Mouse (Mus musculus) liver, embryonic 16.5 days (tissue): ENCODE results near the gene Ranbp3. TPM values are rescaled to one million over a fixed set of nuclear protein-coding genes. Genes with fewer than 3 reads are reported as not detected.
A peak's percentile ranks its signal among the peaks of the same experiment; 100 is the strongest.

Experiments used
- ATAC-seq: fragments of 200-750 bp; cut with Nextera tagmentation; 2 replicates; pipeline ENCODE4 v1.8.0; 2017; ENCODE audit warnings: low read depth, mild to moderate bottlenecking, moderate number of reproducible peaks, moderate library complexity
- H3K27ac ChIP-seq: fragments of 300-500 bp; sonication (generic); 2 replicates; pipeline ENCODE4 v1.5.1; 2014; ENCODE audit warnings: mild to moderate bottlenecking, low read length
- H3K27me3 ChIP-seq: fragments of 300-500 bp; sonication (generic); 2 replicates; pipeline ENCODE4 v1.6.1; 2014; ENCODE audit warnings: low read depth, low read length, mixed read lengths; ENCODE audit not compliant: control insufficient read depth, insufficient read depth
- H3K36me3 ChIP-seq: fragments of 300-500 bp; sonication (generic); 2 replicates; pipeline ENCODE4 v1.6.1; 2014; ENCODE audit warnings: mild to moderate bottlenecking; ENCODE audit not compliant: control insufficient read depth, insufficient read depth
- H3K4me1 ChIP-seq: fragments of 300-500 bp; sonication (generic); 2 replicates; pipeline ENCODE4 v1.6.1; 2014; ENCODE audit warnings: low read depth, low read length, mixed read lengths; ENCODE audit not compliant: control insufficient read depth
- H3K4me2 ChIP-seq: fragments of 300-500 bp; sonication (generic); 2 replicates; pipeline ENCODE4 v1.6.1; 2014; ENCODE audit warnings: low read depth, low read length, mixed read lengths
- H3K4me3 ChIP-seq: fragments of 300-500 bp; sonication (generic); 2 replicates; pipeline ENCODE4 v1.5.1; 2014; ENCODE audit warnings: low read depth, mild to moderate bottlenecking, low read length
- H3K9ac ChIP-seq: fragments of 300-500 bp; sonication (generic); 2 replicates; pipeline ENCODE4 v1.6.1; 2014; ENCODE audit warnings: low read depth, low read length
- H3K9me3 ChIP-seq: fragments of 300-500 bp; sonication (generic); replicated peaks from 2 replicates; pipeline ENCODE4 v1.6.1; 2016; ENCODE audit warnings: low read length; ENCODE audit not compliant: control insufficient read depth
- WGBS: fragments of 180-500 bp; shearing (Covaris S2); extraction: QIAGEN DNeasy Blood & Tissue Kit; methylation state at CpG from one replicate; pipeline ENCODE4 v1.1.7; 2014; ENCODE audit not compliant: insufficient replicate concordance; 5-methylcytosine and 5-hydroxymethylcytosine counted together
- polyA plus RNA-seq: library from polyadenylated mRNA; unstranded; fragments of >200 nt; fragmentation: Nextera tagmentation; extraction: Ambion mirVana; gene quantifications from 2 replicates; pipeline ENCODE4 v1.2.1, GENCODE M21; 2015

Gene Ranbp3
- polyA plus RNA-seq, 1 experiment from 2014 or later, result 35.9 TPM

GRCm38 (mm10) chr17:56686801-56687200 is 13.7 kb downstream of the Ranbp3 start:
- Histone ChIP-seq H3K9ac (no peak overlapping the region), H3K36me3 (peaks cover 21% of the 10 kb centered on the region), H3K27ac (no peak overlapping the region), H3K4me2 (no peak overlapping the region), H3K4me1 (peaks cover 42% of the 10 kb centered on the region), H3K4me3 (no peak overlapping the region), H3K9me3 (no peaks in the 10 kb centered on the region), H3K27me3 (no peaks in the 10 kb centered on the region)
- ATAC-seq, result no peak
- 80% methylated on average over 4 of the region's 4 CpGs for WGBS

- peak; percentile 92 for ATAC-seq
- Histone ChIP-seq H3K27ac (peak overlapping the region; percentile 86), H3K9ac (peak overlapping the region; percentile 36), H3K4me2 (peak overlapping the region; percentile 44), H3K27me3 (no peaks in the 10 kb centered on the region), H3K4me3 (no peak overlapping the region), H3K9me3 (no peaks in the 10 kb centered on the region), H3K36me3 (peaks cover 22% of the 10 kb centered on the region), H3K4me1 (peaks cover 30% of the 10 kb centered on the region)
These were observed 15.0 kb downstream of the Ranbp3 start for GRCm38 (mm10) chr17:56688045-56688444.

- ATAC-seq, result no peak
- H3K4me1 ChIP-seq, result peaks cover 25% of the 10 kb centered on the region
- H3K27me3 ChIP-seq, result no peaks in the 10 kb centered on the region
- no peak overlapping the region for H3K4me3 ChIP-seq
- peak overlapping the region; percentile 86 for H3K27ac ChIP-seq
- peak overlapping the region; percentile 44 for H3K4me2 ChIP-seq
- peaks cover 26% of the 10 kb centered on the region for H3K36me3 ChIP-seq
- whole genome bisulfite sequencing, result 61% methylated on average over 2 of the region's 2 CpGs
- no peak overlapping the region for H3K9ac ChIP-seq
- no peaks in the 10 kb centered on the region for H3K9me3 ChIP-seq
These were observed 15.6 kb downstream of the Ranbp3 start for GRCm38 (mm10) chr17:56688689-56689088.

GRCm38 (mm10) chr17:56693395-56693794 is 20.3 kb downstream of the Ranbp3 start:
- H3K27ac ChIP-seq, result no peak overlapping the region
- H3K4me3 ChIP-seq, result no peak overlapping the region
- 79% methylated on average over 1 of the region's 1 CpGs for WGBS
- no peaks in the 10 kb centered on the region for H3K27me3 ChIP-seq
- no peaks in the 10 kb centered on the region for H3K9me3 ChIP-seq
- peaks cover 4% of the 10 kb centered on the region for H3K4me1 ChIP-seq
- H3K9ac ChIP-seq, result no peak overlapping the region
- no peak for ATAC-seq
- H3K36me3 ChIP-seq, result peaks cover 34% of the 10 kb centered on the region
- no peak overlapping the region for H3K4me2 ChIP-seq

GRCm38 (mm10) chr17:56693851-56694310 is 20.8 kb downstream of the Ranbp3 start:
- H3K4me3 ChIP-seq, result no peak overlapping the region
- no peak overlapping the region for H3K9ac ChIP-seq
- H3K27ac ChIP-seq, result no peak overlapping the region
- no peaks in the 10 kb centered on the region for H3K27me3 ChIP-seq
- WGBS, result 77% methylated on average over 6 of the region's 6 CpGs
- H3K9me3 ChIP-seq, result no peaks in the 10 kb centered on the region
- ATAC-seq, result no peak
- H3K4me1 ChIP-seq, result no peaks in the 10 kb centered on the region; the same call in 1 of the 2 replicates
- peaks cover 37% of the 10 kb centered on the region for H3K36me3 ChIP-seq
- H3K4me2 ChIP-seq, result no peak overlapping the region

- Histone ChIP-seq H3K9ac (no peak overlapping the region), H3K4me3 (no peak overlapping the region), H3K9me3 (no peaks in the 10 kb centered on the region), H3K4me2 (no peak overlapping the region), H3K36me3 (peaks cover 82% of the 10 kb centered on the region), H3K27ac (no peak overlapping the region), H3K4me1 (no peaks in the 10 kb centered on the region), H3K27me3 (no peaks in the 10 kb centered on the region)
- ATAC-seq, result no peak
- WGBS, result 81% methylated on average over 2 of the region's 2 CpGs
These were observed 27.4 kb downstream of the Ranbp3 start for GRCm38 (mm10) chr17:56700451-56700850.

- H3K27me3 ChIP-seq, result no peaks in the 10 kb centered on the region
- WGBS, result 74% methylated on average over 4 of the region's 4 CpGs
- no peak overlapping the region for H3K4me2 ChIP-seq
- H3K9me3 ChIP-seq, result no peaks in the 10 kb centered on the region
- peaks cover 90% of the 10 kb centered on the region for H3K36me3 ChIP-seq
- H3K4me3 ChIP-seq, result no peak overlapping the region
- H3K27ac ChIP-seq, result no peak overlapping the region
- no peak for ATAC-seq
- H3K9ac ChIP-seq, result no peak overlapping the region
- no peaks in the 10 kb centered on the region for H3K4me1 ChIP-seq
These were observed 29.9 kb downstream of the Ranbp3 start for GRCm38 (mm10) chr17:56703038-56703437.

GRCm38 (mm10) chr17:56706515-56706914 is 33.4 kb downstream of the Ranbp3 start:
- Histone ChIP-seq H3K27me3 (no peaks in the 10 kb centered on the region), H3K4me1 (no peaks in the 10 kb centered on the region), H3K36me3 (peaks cover 95% of the 10 kb centered on the region), H3K9me3 (no peaks in the 10 kb centered on the region), H3K4me3 (no peak overlapping the region), H3K27ac (no peak overlapping the region), H3K4me2 (no peak overlapping the region), H3K9ac (no peak overlapping the region)
- 58% methylated on average over 1 of the region's 1 CpGs for WGBS
- peak; percentile 63 for ATAC-seq

- 83% methylated on average over 4 of the region's 4 CpGs for WGBS
These were observed 35.6 kb downstream of the Ranbp3 start for GRCm38 (mm10) chr17:56708692-56709091.

More at GRCm38 (mm10) chr17:56708692-56709091, 35.6 kb downstream of the Ranbp3 start:
- Histone ChIP-seq H3K4me1 (no peaks in the 10 kb centered on the region), H3K27me3 (no peaks in the 10 kb centered on the region), H3K9ac (no peak overlapping the region), H3K4me2 (no peak overlapping the region), H3K4me3 (no peak overlapping the region), H3K27ac (no peak overlapping the region), H3K36me3 (peaks cover 83% of the 10 kb centered on the region), H3K9me3 (no peaks in the 10 kb centered on the region)
- no peak for ATAC-seq
